Mouse (Mus musculus) cerebellum, adult 2 months (tissue): ENCODE results near the gene Pde4dip.

Experiments used
- CTCF ChIP-seq: fragments of 200-500 bp; IDR thresholded peaks from 2 replicates; pipeline ENCODE4 v1.5.1; 2011; ENCODE audit warnings: low read depth, mild to moderate bottlenecking, control low read depth, low read length, moderate library complexity, borderline replicate concordance; ENCODE audit not compliant: insufficient read depth
- POLR2A ChIP-seq: fragments of 200-500 bp; IDR thresholded peaks from 2 replicates; pipeline ENCODE4 v1.6.1; 2011; ENCODE audit warnings: low read length, control low read depth, borderline replicate concordance; ENCODE audit not compliant: insufficient read depth

DNA sequence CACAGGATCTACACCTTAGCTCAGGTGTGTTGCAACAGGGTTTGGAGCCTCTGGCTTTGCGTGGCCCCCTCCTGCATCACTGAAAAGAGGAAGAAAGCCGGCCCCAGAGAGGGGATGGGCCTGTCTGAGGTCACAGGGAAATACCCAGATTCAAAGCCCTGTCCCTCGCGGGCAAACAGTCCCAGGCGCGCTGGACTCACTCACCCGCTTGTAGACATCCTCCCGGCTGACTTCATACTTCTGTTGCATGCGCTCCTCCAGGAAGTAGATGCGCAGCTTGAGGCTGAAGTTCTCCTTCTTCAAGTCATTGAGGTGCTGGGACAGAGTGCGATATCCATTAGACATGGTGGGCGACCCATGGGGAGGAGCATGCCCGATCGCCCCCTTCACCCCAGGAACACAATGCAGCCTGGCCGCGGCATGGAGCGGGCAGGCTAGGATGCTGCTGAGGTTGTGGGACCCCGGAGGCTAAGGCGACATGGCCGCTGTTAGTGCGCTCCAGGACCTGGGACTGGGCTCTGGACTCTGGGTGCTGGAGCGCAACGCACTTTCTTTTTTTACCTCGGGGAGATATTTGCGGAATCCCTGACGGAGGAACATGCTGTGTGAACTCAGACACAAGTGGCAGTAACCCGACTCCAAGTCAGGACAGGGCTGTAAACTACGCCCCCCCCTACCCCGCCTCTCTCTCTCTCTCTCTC lies 64.3 kb downstream of the Pde4dip start:
- TF ChIP-seq CTCF (no peak), POLR2A (no peak)
